Mouse (Mus musculus) thymus, adult 18-20 months (tissue): ENCODE results near the gene Amz1.

Source experiments
- DNase-seq, 2 experiments: peaks; one replicate each; pipeline ENCODE4 v3.0.0; 2022; ENCODE audit warnings: mixed read lengths in 2 of 2

Amz1 gene

GRCm38 (mm10) chr5:140723822-140724221 lies at the start of gene Amz1:
Gene Amz1, plus strand, starts transcription at chr5:140724127.
- DNase-seq, result no peak

GRCm38 (mm10) chr5:140675079-140675478 lies 48.8 kb upstream of the Amz1 start:
- no peak for DNase-seq

DNA sequence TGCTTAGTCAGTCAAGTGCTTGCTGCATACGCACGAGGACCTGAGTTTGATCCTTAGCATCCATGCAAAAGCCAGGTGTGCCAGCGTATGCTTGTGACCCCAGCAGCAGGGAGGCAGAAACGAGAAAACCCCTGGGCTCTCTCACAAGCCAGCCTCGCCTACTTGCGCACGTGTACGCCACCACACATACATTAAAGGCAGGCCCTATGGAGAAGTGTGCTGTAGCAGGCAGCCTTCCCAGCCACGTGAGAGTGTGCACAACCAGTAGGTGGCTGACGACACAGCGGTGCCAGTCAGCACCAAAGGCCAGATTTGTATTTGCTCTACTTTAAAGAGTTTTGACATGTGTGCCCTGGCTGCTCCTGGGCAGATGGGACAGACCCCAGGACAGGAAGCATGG lies 48.3 kb upstream of the Amz1 start:
- DNase-seq, result no peak

GRCm38 (mm10) chr5:140677137-140677536 lies 46.8 kb upstream of the Amz1 start:
- DNase-seq, result no peak

GRCm38 (mm10) chr5:140680051-140680450 lies 43.9 kb upstream of the Amz1 start:
- no peak for DNase-seq

GRCm38 (mm10) chr5:140680950-140681349 lies 43.0 kb upstream of the Amz1 start:
- no peak for DNase-seq

DNA sequence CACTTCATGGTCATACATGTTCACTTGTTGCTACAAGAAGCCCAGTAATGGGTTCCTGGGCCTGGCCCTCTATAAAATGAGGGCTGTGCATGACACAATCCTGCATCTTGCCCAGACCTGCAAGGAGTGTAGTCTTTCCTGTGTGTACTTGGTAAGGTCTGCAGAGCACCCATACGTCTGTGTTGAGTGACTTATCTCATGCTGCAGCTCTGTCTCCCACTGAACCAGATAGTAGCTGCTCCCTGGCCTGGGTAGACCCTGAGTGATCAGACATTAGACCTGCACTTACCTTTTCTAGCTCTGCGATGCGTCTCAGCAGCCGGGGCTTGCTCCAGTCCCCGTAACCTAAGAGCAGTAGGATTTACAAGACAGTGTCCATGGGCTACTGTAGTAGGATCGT lies 41.8 kb upstream of the Amz1 start:
- no peak for DNase-seq

DNA sequence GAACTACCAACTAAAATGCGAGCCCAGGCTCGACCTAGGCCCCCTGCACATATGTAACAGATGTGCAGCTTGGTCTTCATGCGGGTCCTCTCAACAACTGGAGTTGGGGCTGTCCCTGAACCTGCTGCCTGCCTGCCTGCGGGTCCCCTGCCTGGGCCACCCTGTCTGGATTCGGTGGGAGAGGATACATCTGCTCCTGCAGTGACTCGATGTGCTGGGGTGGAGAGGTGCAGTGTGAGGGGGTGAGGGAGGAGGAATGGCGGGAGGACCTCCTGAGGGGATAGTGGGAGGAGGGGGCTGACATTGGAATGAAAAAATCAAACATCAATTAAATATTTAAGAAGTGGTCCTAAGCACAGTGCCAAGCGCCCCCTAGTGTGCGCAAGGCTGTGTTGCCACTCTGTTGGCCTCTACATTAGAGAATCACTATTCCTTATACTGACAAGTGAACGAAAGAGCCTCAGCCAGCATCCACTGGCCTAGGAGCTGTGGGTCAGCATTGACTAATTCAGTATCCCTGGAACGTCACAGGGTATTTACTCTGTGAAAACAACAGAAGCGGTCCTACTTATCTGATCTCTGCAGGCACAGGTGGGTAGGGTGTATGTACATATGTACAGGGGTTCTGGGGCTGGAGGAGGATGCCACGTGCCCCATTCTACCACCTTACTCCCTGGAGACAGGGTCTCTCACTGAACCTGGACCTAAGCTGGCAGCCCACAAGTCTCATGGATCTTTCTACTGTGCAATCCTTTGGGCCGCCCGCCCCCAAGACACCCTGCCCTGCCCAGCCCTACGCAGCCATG lies 39.4 kb upstream of the Amz1 start:
- no peak for DNase-seq

GRCm38 (mm10) chr5:140688434-140688833 lies 35.5 kb upstream of the Amz1 start:
- no peak for DNase-seq

- no peak for DNase-seq
Observed at GRCm38 (mm10) chr5:140695987-140696386, 27.9 kb upstream of the Amz1 start.

GRCm38 (mm10) chr5:140699776-140700175 lies 24.2 kb upstream of the Amz1 start:
- no peak for DNase-seq

DNA sequence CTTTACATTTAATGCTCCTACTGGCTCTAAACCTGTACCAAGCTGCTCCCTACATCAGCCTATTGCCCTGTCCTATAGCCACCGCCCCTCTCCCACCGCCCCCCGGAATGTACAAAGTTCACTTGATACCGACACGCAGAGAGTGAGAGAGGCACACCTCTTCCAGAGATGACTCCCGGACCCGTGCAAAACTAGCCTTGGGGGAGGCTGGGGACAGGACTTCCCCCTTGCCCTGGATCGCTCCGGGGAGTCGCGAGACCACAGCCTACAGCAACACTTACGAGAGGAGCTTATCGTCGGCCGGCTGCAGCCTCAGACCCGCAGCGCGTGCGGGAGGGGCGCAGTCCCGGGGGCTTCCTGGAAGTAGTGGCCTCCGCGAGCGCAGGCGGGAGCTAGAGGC lies 22.3 kb upstream of the Amz1 start:
- DNase-seq, result no peak

- peak; percentile 92 to 94 for DNase-seq
Observed at GRCm38 (mm10) chr5:140702103-140702513, 21.8 kb upstream of the Amz1 start, which contains the start of gene Iqce. Gene Iqce, minus strand, starts transcription at chr5:140702378.

GRCm38 (mm10) chr5:140702618-140703175 lies 21.2 kb upstream of the Amz1 start:
- peak in 1 of 2 experiments; percentile 17 for DNase-seq

GRCm38 (mm10) chr5:140703480-140704377 lies 20.2 kb upstream of the Amz1 start:
- peak in 1 of 2 experiments; percentile 29 for DNase-seq

GRCm38 (mm10) chr5:140704378-140705251 lies 19.3 kb upstream of the Amz1 start, which contains the start of gene Brat1:
Gene Brat1, plus strand, starts transcription at chr5:140705011.
- peak; percentile 100 for DNase-seq

DNA sequence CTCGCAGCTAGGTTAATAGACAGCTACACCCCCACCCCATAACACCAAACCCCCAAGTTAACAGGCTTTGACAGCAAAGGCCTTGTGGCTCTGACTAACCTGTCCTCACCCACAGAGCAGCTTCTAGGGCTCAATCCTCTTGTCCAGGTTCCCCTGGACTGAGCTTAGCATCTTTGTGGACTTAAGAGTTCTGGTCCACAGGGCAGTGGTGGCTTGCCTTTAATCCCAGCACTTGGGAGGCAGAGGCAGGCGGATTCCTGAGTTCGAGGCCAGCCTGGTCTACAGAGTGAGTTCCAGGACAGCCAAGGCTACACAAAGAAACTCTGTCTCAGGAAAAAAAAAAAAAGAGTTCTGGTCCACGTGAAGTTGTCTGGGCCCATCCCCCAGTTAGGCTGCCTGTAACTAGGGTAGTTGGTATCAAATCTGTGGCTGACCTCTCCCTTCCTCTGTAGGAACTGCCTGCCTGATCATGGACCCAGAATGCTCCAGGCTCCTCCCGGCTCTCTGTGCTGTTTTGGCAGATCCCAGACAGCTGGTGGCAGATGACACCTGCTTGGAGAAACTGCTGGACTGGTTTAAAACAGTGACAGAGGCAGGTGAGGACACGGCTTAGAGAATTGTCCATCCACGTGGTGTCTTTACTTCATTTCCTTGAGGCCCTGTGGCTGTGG lies 18.3 kb upstream of the Amz1 start:
- peak in 1 of 2 experiments; percentile 17 for DNase-seq

GRCm38 (mm10) chr5:140710315-140710714 lies 13.6 kb upstream of the Amz1 start:
- no peak for DNase-seq

- no peak for DNase-seq
Observed at GRCm38 (mm10) chr5:140711040-140711439, 12.9 kb upstream of the Amz1 start.

DNA sequence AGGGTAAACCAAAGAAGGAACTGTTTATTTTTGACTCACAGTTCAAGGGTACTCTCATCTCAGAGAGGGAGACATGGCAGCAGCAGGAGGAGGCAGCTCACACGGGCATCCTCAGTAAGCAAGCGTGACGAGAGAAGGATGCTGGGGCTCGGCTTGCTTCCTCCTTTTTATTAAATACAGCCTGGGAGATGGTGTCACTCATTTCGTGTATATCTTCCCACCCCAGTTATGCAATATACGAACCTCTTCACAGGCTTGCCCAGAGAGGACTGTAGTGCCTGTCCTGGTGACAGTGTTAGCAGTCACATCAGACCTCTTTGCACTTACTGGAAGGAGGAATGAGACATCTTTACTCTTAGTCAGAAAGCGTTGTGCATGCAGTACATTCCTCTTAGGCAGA lies 3.2 kb upstream of the Amz1 start:
- DNase-seq, result no peak

- DNase-seq, result no peak
Observed at GRCm38 (mm10) chr5:140722121-140722520, 1.8 kb upstream of the Amz1 start.
